Mouse (Mus musculus): ENCODE results near the gene Crb3. TPM values are rescaled to one million over a fixed set of nuclear protein-coding genes. Genes with fewer than 3 reads are reported as not detected.
"Not testable (repeated sequence)": the region's sequence is repeated elsewhere in the genome, so short reads cannot be mapped to it uniquely, and the experiment has no call there.

Gene Crb3
- 1 to 10 TPM in 3 of 4 experiments, under 1 TPM in 1; 0.70 to 4.4 (median 2.2) TPM for total RNA-seq (2022)

DNA sequence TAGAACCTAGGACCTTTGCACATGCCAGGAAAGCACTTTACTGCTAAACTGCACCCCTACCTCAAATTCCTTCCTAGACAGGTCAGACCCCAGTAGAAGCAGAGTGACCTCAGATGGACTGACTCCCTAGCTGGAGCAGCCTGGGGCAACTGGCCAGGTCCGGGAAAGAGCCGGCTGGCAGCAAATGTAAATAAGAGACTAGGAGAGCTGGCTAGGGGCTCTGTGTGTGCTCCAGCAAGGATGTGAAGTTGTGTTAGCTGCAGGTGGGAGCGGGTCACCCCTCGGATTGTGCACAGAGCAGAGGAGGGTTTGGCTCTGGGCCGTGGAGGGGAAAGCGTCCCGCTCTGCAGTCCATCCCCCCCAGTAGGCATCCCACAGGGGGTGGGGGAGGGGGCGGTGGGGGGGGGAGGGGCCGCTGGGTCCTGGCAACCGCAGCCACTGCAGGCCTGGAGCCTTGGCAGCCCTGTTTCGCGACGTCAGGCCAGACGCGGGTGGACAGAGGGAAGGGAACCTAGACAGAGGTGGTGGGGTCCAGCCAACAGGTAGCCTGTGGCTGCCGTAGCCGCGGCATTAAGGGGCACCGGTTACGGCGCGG is at the start of gene Crb3:
TSS of gene Crb3 (plus strand) at position 215 of the 595 bp plus-strand sequence.
- DNase-seq, result peak; percentile 26

DNA sequence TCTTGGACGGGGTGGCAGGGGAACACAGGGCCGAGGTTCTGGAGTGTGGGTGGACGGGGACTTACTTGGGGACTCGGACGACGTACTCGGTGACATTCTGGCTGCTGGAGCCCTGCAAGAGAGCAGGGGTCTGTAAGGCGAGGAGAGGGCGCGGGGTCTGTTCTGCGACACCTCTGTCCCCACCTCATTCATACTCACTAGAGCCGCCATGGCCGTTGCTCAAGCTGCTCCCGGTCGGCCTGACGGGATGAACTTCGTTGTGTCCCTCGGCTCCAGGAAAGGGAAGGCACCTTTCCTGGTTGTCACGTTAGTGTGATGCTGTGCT is 48.0 kb upstream of the Crb3 start:
- DNase-seq, result no peak

DNA sequence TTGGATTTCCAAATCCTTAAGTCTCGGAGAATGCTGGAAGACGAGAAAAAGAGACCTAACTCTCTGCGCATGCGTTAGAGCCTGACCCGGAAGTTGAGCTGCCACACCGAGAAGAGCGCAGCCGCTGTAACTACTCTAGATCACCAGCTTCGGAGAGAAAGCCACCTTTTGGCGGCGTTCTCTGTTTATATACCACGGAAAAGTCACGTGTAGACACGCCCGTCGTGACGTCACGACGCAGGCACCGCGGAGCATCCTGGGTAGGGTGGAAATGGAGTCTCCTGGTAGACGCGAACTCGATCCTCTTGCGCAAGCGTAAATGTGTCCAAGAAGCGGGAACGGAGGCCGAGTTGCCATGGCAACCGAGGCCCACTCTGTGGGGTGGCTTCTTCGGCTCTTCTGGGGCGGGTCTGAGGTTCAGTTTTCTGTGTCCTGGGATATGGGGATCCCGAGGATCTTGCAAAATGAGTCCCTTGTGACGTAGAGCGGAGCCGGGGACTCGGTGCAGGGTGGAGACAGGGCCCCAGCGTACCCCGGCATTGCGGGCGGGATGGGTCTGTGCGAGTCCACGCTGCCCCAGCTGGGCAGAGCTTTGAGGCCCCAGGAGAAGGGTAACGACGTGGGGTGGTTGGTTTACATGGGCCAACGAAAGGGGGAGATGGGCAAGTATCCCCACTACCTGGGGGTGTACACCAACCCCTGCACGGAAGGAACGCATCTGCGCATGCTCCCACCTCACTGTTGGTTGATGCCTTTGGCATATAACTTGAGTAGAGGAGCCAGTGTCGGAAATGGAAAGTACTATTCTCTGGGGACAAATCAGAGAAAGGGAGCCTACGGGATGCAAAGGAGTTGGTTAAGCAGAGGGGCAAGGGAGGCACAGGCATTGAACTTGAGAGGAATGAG is 47.4 kb upstream of the Crb3 start, which contains the start of the genes Gtf2f1 and Gm17949:
TSS of gene Gtf2f1 (minus strand) at position 53 of the 906 bp plus-strand sequence.
TSS of gene Gm17949 (plus strand) at position 234 of the 906 bp plus-strand sequence.
- peak; percentile 91 for DNase-seq

DNA sequence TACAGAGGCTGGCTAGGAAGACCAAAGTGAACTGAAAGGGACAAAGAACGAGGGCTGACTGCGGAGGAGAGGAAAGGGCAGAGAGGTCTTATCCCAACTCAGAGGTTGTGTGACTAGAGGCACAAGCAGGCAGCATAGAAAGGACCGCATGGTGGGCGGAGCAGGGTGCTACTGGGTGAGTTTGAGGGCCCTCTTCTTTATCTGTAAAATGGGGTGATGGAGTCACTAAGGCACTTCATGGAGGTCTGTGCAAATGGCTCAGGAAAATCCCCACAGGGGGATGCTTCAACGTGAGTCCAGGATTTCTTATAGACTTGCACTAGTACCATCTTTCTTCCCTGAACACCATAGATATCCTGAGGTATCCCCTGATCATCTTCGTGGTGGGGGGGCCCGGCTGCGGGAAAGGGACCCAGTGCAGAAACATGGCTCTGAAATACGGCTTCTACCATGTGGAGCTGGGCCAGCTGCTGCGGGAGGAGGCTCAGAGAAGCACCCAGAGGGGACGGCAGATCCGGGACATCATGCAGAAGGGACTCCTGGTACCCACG is 46.6 kb upstream of the Crb3 start:
- DNase-seq, result no peak

DNA sequence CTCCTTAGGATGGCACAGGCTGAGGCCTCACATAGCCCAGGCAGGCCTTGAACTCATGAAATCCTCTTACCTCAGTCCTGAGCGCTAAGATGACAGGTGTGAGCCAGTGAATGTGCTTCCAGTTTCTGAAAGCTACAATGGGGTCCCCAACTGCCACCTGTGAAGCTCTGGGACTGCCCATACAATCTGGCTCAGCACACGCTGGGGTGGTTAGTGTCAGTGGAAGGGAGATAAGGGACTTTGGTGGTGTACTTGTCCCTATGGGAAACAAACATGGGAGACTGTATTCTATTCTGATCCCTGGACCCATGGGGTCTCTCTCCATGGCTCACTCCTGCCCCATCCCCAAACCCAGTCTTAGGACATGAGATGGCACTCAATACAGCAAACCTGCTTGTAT is 39.2 kb upstream of the Crb3 start:
- DNase-seq, result no peak

DNA sequence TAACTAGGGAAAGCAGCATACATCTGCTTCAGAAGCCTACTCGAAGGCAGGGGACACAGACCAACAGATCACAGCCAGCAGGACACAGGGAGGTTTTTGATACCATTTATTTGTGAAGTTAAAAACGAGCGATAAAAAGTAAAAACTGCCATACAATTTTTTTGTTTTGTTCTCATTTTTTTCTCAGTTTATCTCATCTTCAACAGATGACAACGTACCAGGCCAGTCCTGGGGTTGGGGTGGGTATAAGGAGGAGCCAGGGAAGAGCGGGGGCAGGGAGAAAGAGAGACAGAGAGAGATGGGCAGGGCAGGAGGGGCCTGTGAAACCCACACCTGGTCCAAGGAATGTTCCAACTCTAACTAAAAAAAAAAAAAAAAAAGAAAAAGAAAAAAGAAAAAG is 37.9 kb upstream of the Crb3 start:
- no peak for DNase-seq

DNA sequence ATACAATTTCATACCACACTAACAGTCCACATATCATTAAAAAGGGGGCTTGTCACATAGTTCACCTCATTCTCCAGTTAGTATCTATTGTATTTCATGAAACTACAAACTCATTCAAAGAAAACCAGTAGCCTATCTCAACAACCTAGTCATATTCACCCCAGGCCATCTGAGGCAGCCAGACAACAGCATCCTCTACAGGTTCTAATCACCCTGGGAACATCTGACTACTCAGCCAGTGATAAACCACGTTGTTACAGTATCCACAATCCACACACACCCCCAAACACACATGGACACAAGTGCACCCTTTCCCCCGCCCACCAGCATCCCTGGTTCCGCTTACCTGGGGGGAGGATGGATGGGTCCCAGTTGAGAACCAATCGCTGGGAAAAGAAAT is 31.4 kb upstream of the Crb3 start:
- no peak for DNase-seq

DNA sequence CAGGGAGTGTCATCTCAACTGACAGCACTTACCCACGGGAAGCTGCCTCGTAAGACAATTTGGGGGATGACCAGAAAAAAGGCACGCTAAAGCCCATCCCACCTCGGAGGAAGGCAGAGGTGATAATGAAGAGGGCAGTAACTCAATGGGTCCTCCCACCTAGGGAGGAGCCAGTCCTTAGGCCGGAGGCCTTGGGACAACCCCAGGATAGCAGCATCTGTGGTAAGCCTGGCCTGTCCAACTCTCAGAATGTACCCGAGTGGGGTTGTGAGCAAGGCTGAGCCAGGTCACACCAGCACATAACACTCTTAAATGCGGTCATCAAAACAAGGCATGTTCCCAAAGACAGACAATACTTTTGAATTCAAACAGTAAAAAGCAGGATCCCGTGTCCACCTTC is 29.2 kb upstream of the Crb3 start:
- DNase-seq, result no peak

DNA sequence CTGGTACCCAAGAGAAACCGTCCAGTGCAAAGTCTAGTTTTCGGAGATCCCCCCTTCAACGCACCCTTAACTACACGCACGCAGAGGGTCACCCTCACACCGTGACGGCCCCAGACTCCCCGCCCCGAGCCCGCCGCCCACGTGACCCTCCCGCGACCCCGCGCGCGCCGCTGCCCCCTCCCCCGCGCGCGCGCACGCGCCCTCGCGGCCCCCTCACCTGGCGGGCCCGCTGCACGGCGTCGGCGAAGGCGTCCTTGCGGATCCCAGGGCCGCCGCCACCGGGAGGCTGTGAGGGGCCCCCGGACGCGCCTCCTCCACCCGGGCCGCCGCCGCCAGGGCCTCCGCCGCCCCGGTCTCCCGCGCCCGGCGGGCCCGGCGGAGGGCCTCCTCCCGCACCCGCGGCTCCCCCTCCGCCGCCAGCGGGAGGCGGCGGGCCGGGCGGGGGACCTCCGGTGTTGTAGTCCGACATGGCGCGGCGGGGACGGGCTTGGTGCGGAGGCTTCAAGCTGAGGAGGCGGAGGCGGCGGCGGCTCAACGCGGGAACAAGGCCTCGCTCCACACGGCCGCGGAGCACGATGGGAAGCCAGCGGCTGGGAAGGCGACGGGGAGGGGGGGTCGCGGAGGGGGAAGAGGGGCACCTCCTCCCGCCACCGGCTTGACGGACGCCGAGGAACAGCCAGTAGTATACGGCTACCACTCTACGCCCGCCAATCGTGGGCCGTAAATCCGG is 27.8 kb upstream of the Crb3 start, which contains the start of gene Khsrp:
TSS of gene Khsrp (minus strand) at position 592 of the 730 bp plus-strand sequence.
- DNase-seq, result no peak

DNA sequence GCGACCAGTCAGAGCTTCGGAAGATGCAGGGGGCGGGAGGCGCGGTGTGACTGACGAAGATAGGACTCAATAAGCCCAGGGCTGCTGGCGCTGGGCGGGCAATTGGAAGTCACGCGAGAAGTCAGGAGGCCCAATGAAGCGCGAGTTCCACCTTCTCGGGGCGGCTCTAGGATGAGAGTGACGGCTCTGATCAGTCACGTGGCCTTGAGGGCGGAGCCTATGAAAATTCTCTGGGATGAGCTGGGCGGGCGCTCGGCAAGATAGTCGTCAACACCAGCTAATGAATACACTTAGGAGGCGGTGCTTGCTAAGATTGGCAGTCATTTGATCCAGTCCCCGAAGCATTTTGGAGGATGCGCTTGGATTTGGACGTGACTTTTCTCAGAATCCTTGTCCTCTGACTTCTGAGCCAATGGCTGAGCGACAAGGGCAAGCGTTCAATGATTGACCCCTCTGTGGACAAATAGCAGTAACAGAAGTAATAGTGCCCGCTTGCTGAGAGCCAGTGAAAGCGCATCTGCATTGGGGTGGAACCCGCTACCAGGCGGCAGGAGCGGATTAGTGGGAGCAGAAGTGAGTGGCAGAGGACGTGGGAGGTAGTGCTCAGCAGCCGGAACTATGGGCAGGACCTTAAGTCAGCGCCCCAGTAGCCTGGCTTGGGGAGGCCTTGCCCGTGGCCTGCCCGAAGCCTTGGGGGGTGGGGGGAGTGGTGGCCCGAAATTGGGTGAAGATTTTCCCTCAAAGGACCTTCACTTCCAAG is 27.1 kb upstream of the Crb3 start:
- DNase-seq, result peak; percentile 100

DNA sequence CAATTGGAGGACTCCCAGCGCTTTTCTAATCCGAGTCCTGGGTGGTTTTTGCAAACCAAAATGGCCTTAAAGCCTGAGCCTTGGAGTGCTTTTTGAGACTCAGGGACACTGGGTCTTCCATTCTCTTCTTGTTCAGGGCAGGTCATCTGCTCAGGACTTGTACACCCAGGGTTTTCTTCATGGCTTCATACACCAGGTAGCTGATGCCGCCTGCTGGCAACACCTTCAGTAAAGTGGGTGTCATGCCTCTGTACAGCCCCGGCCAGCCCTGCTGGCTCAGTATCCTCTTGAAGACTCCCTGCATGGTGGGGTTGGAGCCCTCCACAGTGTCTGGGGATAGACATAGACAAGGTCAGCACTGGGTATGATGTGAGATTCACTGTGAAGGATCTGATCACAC is 26.1 kb upstream of the Crb3 start:
- DNase-seq, result no peak

DNA sequence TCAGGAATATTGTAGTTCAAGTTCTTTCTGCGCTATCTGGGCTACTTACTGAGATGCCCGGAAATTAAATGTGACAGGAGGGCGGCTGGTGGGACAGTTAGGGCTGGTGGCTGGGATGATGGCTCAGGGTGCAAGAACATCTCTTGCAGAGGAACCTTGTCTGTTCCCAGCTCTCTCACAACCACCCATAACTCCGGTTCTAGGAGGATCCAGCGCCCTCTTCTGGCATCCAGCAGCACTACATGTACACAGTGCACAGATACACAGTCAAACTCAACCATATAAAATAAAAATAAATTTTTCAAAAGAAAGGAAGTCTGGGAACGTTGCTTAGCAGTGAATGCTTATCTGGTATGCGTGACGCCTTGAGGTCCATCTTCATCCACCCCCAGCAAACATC is 19.9 kb upstream of the Crb3 start:
- no peak for DNase-seq

DNA sequence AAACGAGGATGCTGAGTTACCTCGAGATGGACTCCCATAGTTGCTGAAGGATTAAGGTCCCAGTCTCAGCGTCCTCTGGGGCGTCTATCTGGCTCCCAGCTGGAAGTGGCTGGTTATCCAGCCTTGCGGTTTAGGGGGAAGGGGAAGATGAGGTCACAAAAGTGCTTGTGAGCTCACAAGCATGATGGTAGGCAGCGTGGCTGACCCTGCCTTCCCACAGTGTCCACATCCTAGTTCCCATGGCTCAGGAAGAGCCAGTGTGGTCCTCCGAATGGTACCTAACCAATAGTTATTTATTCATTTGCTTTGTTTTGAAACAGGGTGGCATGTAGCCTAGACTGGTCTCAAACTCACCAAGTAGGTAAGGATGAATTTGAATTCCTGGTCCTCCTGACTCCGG is 17.4 kb upstream of the Crb3 start, which contains the start of gene Slc25a41:
TSS of gene Slc25a41 (minus strand) at position 101 of the 400 bp plus-strand sequence.
- DNase-seq, result no peak

DNA sequence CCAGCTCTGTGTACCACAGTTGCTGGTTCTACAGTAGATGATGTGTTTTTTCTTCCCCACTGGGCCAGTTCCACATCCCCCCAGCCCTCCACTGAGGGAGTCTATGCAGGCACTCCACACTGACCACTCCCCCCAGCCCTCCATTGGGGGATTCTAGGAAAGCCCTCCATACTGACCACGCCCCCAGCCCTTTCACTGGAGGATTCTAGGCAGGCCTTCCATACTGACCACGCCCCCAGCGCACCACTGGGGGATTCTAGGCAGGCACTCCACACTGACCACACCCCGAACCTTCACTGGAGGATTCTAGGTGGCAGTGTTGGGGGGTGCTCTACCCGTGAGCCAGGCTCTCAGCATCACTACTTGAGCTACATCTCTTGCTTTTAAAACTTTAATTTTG is 11.5 kb upstream of the Crb3 start:
- DNase-seq, result no peak

DNA sequence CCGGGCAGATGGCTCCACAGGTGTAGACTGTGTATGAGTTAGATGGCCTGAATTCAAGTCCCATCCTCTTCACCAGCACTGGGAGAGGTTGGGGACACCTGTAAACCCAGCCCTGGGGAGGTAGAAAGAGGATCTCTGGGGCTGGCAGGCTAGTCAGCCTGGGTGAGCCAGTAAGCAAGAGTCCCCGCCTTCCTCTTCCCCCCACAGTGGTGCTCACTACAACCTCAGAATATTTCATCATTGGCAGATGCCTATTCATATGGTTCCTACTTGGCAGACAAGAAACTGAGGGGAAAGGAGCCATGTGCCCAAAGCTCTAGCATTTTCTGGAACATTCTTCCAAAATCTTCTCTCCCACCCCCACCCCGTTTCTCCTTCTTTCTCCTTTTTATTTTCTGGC is 10.1 kb upstream of the Crb3 start:
- no peak for DNase-seq

DNA sequence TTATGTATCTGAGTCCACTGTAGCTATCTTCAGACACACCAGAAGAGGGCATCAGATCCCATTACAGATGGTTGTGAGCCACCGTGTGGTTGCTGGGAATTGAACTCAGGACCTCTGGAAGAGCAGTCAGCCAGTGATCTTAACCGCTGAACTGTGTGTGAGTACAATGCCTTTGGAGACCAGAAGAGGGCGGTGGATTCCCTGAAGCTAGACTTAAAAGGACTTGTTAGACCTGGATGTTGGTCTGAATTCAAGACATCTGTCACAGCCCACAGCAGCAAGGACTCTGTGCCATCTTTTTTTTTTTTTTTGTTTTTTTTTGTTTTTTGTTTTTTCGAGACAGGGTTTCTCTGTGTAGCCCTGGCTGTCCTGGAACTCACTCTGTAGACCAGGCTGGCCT is 7.2 kb upstream of the Crb3 start:
- not testable (repeated sequence) for DNase-seq

DNA sequence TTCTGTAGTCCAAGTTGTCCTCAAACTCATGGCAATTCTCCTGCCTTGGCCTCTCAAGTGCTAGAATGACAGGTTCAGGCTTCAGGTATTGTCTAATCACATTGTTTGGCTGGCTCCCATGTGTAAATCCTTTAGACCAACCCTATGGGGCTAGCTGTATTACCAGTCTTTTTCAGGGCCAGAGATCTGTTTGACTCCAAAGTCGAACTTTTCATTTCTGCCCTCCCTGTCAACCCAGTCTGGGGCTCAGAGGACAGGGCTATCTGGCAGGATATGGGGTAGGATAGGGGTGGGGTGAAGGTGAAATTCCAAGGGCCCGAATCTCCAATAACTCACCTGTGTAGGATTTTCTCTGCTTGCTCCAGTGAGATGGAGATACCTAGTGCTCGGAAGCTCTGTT is 2.7 kb upstream of the Crb3 start:
- no peak for DNase-seq

DNA sequence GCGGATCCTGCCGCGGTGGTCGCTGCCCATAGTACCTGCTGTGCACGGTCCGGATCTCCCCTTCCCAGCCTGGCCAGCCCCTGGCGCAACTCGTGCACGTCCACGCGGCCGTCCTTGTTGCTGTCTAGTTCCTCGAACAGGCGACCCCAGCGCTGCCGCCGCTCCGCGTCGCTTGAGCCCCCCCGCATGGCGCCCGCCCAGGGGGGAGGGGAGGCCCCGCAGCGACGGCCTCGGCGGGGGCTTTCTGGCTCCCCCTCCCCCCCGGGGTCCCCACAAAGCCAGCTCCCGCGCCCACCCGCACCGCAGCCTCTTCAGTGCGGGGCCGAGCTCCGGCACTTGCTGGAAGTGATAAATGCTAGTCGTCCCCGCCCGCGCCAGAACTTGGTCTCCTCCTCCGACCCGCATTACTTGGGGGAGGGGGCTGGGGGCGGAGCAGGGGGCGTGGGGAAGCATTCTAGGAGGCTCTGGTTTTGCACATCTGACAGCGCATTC is 627 bp downstream of the Crb3 start, which contains the start of gene Slc25a23:
TSS of gene Slc25a23 (minus strand) at position 378 of the 492 bp plus-strand sequence.
- DNase-seq, result peak; percentile 58

DNA sequence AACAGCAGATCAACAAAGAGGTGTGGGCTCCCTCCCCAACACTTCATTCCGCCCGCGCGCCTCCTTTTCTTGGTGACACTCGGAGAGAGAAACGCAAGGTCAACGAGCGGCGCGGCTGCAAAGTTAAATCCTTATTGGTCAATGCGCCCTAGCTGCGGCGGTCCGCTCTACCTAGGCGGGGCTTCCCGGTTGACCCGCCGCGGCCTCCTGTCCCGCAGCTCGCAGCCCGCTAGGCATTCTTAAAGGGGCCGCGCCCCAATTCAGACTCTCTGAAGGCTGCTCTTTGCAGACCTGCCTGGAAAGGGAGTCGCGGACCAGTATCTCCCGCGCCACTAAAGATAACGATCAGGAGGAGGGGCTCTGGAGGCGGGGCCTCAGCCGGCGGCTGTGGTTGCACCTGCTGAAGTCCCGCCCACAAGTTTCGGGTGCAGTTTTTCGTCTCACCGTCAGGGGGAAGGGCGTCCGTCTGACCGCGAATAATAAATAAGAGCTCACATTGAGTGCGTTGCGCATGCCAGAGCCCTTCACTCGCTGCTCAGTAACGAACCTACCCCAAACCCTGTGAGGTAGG is 1.4 kb downstream of the Crb3 start:
- peak; percentile 94 for DNase-seq

DNA sequence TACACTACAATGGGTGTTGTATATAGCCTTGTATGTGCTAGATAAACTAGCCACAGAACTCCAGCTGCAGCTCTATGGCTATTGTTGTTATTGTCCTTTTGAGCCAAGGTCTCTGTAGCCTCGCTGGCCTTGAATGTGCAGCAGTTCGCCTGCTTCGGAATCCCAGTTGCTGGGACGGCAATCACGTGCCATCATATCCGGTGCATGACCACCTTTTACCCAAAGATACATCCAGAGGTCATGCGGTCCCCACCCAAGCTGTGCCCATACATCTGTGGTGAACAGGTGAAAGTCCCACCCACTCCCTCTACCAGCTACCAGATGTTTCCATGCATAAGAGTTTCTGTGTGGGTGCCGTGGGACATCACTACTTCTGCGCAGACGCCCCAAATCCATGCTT is 2.2 kb downstream of the Crb3 start:
- DNase-seq, result peak; percentile 50

DNA sequence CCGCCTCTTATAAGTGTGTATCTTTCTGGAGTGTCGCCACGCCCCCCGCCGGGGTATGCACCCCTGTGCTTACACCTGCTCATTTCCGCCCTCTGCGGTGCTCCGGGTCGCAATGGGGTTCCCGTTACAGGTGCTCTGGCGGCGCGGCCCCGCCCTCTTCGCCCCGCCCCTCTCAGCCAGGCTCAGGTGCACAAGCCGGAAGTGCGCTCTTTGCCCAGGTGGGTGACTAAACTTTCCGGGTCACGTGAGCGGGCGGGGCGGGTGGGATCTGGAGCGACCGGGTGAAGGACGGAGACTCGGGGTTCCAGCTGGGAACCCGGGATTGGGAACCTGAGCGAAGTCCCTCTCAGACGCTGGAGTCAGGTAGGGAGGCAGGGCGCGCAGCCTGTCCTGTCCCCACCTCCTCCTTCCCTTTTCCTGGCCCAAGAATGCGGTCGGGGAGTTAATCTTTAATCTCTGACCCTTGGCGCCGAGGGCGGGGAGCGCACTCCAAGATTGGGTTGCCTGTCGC is 3.2 kb downstream of the Crb3 start:
- DNase-seq, result no peak

All from adrenal gland, adult 8-10 months (tissue).